Mouse (Mus musculus) heart, postnatal 0 days (tissue): ENCODE data around the gene Myo1e. TPM values are rescaled to one million over a fixed set of nuclear protein-coding genes. Genes with fewer than 3 reads are reported as not detected.

Experiments used
- ATAC-seq: fragments of 200-750 bp; cut with Nextera tagmentation; 2 replicates; pipeline ENCODE4 v1.8.0; 2017; ENCODE audit warnings: low read depth, moderate number of reproducible peaks, moderate library complexity; ENCODE audit not compliant: insufficient read depth
- DNase-seq: peaks from one replicate; pipeline ENCODE4 v3.0.0-alpha.2; 2016; ENCODE audit warnings: low spot score
- H3K27ac ChIP-seq: fragments of 300-500 bp; sonication (generic); 2 replicates; pipeline ENCODE4 v1.5.1; 2014; ENCODE audit warnings: low read depth, mild to moderate bottlenecking
- H3K27me3 ChIP-seq: fragments of 300-500 bp; sonication (generic); 2 replicates; pipeline ENCODE4 v1.6.1; 2014; ENCODE audit warnings: low read length, mixed read lengths; ENCODE audit not compliant: control insufficient read depth, insufficient read depth
- H3K36me3 ChIP-seq: fragments of 300-500 bp; sonication (generic); replicated peaks from 2 replicates; pipeline ENCODE4 v1.6.1; 2014; ENCODE audit warnings: low read length, mixed read lengths; ENCODE audit not compliant: control insufficient read depth, insufficient read depth
- H3K4me1 ChIP-seq: fragments of 300-500 bp; sonication (generic); 2 replicates; pipeline ENCODE4 v1.6.1; 2014; ENCODE audit warnings: antibody characterized with exemption; ENCODE audit not compliant: control insufficient read depth, insufficient read depth
- H3K4me2 ChIP-seq: fragments of 300-500 bp; sonication (generic); 2 replicates; pipeline ENCODE4 v1.6.1; 2014; ENCODE audit warnings: low read depth, mild to moderate bottlenecking, low read length, moderate library complexity
- H3K4me3 ChIP-seq: fragments of 300-500 bp; sonication (generic); 2 replicates; pipeline ENCODE4 v1.5.1; 2014; ENCODE audit warnings: low read depth, low read length
- H3K9ac ChIP-seq: fragments of 300-500 bp; sonication (generic); replicated peaks from 2 replicates; pipeline ENCODE4 v1.6.1; 2014; ENCODE audit warnings: low read depth, low read length, mixed read lengths
- H3K9me3 ChIP-seq: fragments of 300-500 bp; sonication (generic); replicated peaks from 2 replicates; pipeline ENCODE4 v1.6.1; 2016; ENCODE audit warnings: low read length; ENCODE audit not compliant: control insufficient read depth
- CTCF ChIP-seq: IDR thresholded peaks from 2 replicates; pipeline ENCODE4 v1.5.1; 2016; ENCODE audit warnings: antibody characterized with exemption, control low read depth, low read depth
- EP300 ChIP-seq: IDR thresholded peaks from 2 replicates; pipeline ENCODE4 v1.6.1; 2016; ENCODE audit warnings: antibody characterized with exemption, low read depth
- WGBS: fragments of 180-500 bp; shearing (Covaris S2); extraction: QIAGEN DNeasy Blood & Tissue Kit; methylation state at CpG from one replicate; pipeline ENCODE4 v1.1.7; 2014; 5-methylcytosine and 5-hydroxymethylcytosine counted together
- polyA plus RNA-seq: library from polyadenylated mRNA; unstranded; fragments of >200 nt; fragmentation: Nextera tagmentation; extraction: Ambion mirVana; gene quantifications from 2 replicates; pipeline ENCODE4 v1.2.1, GENCODE M21; 2015
- total RNA-seq: library from RNA; depleted of rRNA; stranded (reverse); fragments of >200 nt; gene quantifications from 2 replicates; pipeline ENCODE4 v1.2.3, GENCODE M21; 2014; ENCODE audit warnings: low replicate concordance

Gene Myo1e
- total and polyA plus RNA-seq, 2 experiments from 2014 or later: 6.6 to 7.0 TPM

DNA sequence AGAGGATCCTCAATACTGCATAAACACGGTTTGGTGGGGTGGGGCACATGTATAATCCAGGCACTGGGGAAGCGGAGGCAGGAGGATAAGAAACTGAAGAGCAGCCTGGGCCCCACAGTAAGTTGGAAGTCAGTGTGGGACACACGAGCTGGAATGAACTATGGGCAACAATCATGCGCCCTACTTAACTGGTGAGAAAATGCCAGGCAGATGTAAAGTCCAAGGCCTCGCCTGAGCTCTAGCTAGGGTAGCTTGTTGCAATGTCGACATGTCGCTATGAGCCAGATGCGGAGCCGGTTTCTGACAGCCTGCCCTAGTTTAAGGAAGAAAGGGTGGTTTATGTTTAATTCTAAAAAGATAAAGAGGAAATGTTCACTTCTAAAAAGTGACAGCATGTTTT, 37.9 kb downstream of the Myo1e start:
- 86% methylated on average over 9 of the region's 9 CpGs for WGBS
- H3K4me2 ChIP-seq: no peak overlapping the region
- no peak for DNase-seq
- H3K27me3 ChIP-seq: no peaks in the 10 kb centered on the region
- ATAC-seq: no peak
- no peak overlapping the region for H3K9ac ChIP-seq
- no peaks in the 10 kb centered on the region for H3K9me3 ChIP-seq
- no peak overlapping the region for H3K4me3 ChIP-seq
- H3K36me3 ChIP-seq: no peaks in the 10 kb centered on the region
- H3K4me1 ChIP-seq: peaks cover 13% of the 10 kb centered on the region
- TF ChIP-seq CTCF (no peak), EP300 (no peak)
- H3K27ac ChIP-seq: no peak overlapping the region

DNA sequence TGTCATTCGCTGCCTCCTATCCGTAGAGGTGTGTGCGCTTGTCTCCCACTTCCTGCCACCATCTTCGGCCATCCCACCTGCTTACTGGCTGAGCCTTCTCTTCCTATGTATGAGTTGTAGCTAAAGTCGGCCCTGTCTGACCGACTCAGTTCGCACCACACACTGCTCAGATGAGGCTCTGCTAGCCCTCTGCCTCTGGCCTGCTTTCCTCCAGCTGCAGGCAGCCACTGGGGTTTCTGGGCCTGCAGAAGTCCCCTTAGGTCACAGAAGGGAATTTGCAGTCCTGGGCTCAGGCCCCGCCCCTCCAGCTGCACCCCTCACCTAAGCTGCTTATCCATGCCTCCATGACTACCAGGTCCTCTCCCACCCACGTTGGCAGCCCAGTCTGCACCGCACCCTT, 39.3 kb downstream of the Myo1e start:
- Histone ChIP-seq H3K4me3 (no peak overlapping the region), H3K4me2 (no peak overlapping the region), H3K27ac (no peak overlapping the region), H3K9ac (no peak overlapping the region), H3K4me1 (peaks cover 19% of the 10 kb centered on the region), H3K27me3 (no peaks in the 10 kb centered on the region), H3K36me3 (no peaks in the 10 kb centered on the region), H3K9me3 (no peaks in the 10 kb centered on the region)
- DNase-seq (no peak), ATAC-seq (no peak)
- WGBS: 71% methylated on average over 10 of the region's 10 CpGs
- TF ChIP-seq CTCF: no peak

DNA sequence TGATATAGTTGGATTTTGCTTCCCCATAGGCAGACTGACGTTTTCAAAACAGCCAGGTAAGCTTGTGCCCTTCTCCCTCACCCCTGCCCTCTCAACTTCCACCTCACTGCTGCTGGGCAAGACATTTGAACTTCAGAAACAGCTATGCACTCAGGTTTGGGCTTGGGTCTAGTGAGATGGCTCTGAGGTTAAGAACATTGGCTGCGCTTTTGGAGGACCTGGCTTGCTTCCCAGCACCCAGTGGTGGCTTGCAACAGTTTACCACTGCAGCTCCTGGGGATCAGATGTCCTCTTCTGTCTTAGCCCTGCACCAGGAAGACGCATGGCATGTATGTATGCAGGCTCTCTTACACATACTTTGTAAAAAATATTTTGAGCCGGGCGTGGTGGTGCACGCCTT, 40.9 kb downstream of the Myo1e start:
- TF ChIP-seq CTCF (no peak), EP300 (no peak)
- no peak overlapping the region for H3K27ac ChIP-seq
- H3K36me3 ChIP-seq: no peaks in the 10 kb centered on the region
- no peak overlapping the region for H3K9ac ChIP-seq
- H3K9me3 ChIP-seq: no peaks in the 10 kb centered on the region
- WGBS: 89% methylated on average over 6 of the region's 6 CpGs
- no peak overlapping the region for H3K4me2 ChIP-seq
- ATAC-seq (no peak), DNase-seq (no peak)
- H3K4me3 ChIP-seq: no peak overlapping the region
- H3K27me3 ChIP-seq: no peaks in the 10 kb centered on the region
- H3K4me1 ChIP-seq: peaks cover 12% of the 10 kb centered on the region; the same call in 1 of the 2 replicates

DNA sequence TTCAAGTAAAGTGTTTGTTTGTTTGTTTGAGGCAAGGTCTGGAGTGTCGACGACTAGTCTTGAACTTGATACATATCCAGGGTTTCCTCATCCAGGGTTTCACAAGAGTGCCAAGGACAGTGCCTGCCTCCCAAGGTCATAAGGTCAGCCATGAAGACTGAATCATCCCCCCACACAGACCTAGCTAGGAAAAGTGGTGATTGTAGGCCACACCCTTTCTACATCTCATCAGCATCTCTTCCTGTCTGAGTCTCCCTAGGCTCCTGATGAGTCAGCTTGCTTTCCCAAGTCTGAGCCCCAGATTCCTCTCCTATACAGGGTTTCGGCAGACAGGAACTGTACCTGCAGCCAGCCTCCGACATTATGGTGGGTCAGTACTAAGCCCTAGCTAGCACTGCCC, 41.7 kb downstream of the Myo1e start:
- WGBS: 74% methylated on average over 4 of the region's 4 CpGs

DNA sequence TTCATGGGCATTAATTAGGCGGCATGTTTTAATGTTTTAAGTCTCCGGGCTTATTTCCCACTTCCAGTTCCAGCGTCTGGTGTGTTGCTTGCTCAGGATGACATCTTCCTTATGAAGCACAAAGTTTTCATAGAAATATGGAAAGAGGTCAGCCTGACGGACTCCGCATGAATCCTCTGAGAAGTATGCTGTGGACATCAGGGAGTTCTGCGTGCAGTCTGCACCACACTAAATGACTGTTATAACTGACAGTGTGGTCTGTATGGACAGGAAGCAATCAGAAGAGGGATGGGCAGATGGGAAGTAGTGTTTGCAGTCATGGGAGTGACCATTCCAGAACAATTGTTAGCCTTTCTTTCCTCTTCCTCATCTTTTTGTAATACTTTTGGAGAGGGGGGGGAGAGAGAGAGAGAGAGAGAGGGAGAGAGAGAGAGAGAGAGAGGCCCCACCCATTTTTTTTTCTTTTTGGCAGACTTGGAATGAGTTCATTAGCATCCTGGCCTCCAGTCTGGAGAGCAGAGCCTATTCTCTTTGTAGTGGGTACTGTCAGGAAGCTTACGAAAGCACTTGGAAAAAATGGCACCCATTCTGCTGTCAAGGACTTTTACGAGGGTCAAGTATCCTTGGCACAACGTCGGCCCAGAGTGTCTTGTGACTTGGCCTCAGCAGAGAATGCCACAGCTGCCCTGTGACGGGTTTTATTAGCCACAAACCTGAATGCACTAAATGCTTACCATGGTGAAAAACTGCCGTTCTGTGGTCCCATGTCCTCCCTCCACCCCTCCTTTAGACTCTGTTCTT, 42.9 kb downstream of the Myo1e start:
- Histone ChIP-seq H3K9me3 (no peaks in the 10 kb centered on the region), H3K36me3 (no peaks in the 10 kb centered on the region), H3K4me3 (no peak overlapping the region), H3K9ac (no peak overlapping the region), H3K27ac (peak overlapping the region; percentile 38), H3K4me1 (peaks cover 12% of the 10 kb centered on the region; the same call in 1 of the 2 replicates), H3K4me2 (no peak overlapping the region), H3K27me3 (no peaks in the 10 kb centered on the region)
- DNase-seq (no peak), ATAC-seq (peak; percentile 20; the same call in 1 of the 2 replicates)
- TF ChIP-seq CTCF (no peak), EP300 (no peak)
- 56% methylated on average over 12 of the region's 12 CpGs for WGBS

More for the DNA sequence above, 41.7 kb downstream of the Myo1e start:
- Histone ChIP-seq H3K4me2 (no peak overlapping the region), H3K36me3 (no peaks in the 10 kb centered on the region), H3K9ac (no peak overlapping the region), H3K9me3 (no peaks in the 10 kb centered on the region), H3K27ac (no peak overlapping the region), H3K27me3 (no peaks in the 10 kb centered on the region), H3K4me1 (peaks cover 12% of the 10 kb centered on the region; the same call in 1 of the 2 replicates), H3K4me3 (no peak overlapping the region)
- TF ChIP-seq CTCF: no peak
- no peak for TF ChIP-seq EP300
- ATAC-seq (no peak), DNase-seq (no peak)

DNA sequence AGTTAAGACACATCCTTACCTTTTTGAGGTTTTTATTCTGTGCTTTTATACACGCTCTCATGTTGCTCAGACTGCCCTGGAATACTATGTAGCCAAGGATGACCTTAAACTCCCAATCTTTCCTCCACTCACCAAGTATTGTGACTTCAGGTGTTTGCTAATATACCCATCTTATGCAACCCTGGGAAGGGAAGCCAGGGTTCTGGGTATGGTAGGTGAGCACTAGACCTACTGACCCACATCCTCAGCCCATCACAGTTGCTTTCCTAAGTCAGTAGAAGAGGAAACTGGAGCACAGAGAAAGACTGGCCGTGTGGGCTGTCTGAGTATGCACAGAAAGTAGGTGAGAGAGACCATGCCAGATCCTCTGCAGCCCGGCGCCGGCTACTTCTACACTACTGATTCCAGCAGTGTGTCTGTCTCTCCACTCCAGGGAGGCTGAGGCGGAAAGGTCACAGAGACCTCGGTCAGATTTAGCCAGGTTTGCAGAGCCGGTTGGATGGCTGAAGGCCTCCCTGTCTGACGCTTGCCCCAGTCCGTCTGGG, 44.4 kb downstream of the Myo1e start:
- no peak for DNase-seq
- no peak for ATAC-seq

More for the DNA sequence above, 44.4 kb downstream of the Myo1e start:
- H3K4me2 ChIP-seq: no peak overlapping the region
- H3K27me3 ChIP-seq: no peaks in the 10 kb centered on the region
- H3K4me3 ChIP-seq: no peak overlapping the region
- 85% methylated on average over 10 of the region's 10 CpGs for WGBS
- H3K36me3 ChIP-seq: no peaks in the 10 kb centered on the region
- no peak for TF ChIP-seq CTCF
- no peak for TF ChIP-seq EP300
- H3K9ac ChIP-seq: no peak overlapping the region
- H3K4me1 ChIP-seq: peaks cover 12% of the 10 kb centered on the region; the same call in 1 of the 2 replicates
- H3K9me3 ChIP-seq: no peaks in the 10 kb centered on the region
- no peak overlapping the region for H3K27ac ChIP-seq
